Mouse (Mus musculus): ENCODE results near the gene Tmem121. TPM values are rescaled to one million over a fixed set of nuclear protein-coding genes. Genes with fewer than 3 reads are reported as not detected.

Gene Tmem121
- 10 to 100 TPM; 16.1 to 16.3 TPM for polyA plus RNA-seq (2012; fragmentation: generic; extraction: Trizol)

DNA sequence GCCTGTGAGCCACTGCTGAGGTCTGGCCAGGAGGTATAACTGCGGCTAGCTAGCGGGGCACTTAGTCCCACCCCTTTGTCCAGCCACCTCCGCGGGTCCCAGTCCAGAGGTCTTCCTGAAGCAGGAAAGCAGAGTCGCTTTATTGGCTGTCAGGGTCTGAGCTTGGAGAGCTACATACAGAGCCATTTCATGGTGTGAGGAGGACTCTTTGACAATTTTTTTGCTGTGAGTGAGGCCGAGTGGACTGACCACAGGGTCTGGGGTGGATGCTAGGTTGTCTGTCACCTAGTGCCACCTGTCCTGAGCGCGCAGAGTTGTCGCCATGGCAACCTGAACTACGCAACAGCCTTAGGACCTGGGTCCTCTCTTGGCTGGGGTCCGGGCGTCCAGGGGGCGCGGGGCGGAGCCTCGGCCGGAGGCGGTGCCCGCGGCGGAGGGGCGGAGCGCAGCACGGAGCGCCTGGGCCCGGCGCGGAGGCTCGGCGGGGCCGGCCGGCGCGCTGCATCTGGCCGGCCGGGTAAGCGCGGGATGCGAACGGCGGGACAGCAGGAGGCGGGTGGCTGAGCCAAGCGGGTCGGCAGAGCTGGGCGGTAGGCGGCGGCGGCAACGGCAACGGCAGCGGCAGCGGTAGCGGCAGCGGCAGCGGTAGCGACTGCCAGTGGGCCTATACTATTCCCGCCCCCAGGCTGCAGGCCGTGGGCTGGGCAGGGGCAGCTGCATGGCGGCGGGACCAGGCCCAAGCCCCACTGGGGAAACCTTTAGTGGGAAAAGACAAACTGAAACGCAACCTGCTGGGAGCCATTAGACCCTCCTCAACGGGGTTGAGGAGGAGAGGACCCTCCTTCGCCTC, at the start of gene Tmem121:
TSS of gene Tmem121 (plus strand) at position 489 of the 850 bp plus-strand sequence.

DNA sequence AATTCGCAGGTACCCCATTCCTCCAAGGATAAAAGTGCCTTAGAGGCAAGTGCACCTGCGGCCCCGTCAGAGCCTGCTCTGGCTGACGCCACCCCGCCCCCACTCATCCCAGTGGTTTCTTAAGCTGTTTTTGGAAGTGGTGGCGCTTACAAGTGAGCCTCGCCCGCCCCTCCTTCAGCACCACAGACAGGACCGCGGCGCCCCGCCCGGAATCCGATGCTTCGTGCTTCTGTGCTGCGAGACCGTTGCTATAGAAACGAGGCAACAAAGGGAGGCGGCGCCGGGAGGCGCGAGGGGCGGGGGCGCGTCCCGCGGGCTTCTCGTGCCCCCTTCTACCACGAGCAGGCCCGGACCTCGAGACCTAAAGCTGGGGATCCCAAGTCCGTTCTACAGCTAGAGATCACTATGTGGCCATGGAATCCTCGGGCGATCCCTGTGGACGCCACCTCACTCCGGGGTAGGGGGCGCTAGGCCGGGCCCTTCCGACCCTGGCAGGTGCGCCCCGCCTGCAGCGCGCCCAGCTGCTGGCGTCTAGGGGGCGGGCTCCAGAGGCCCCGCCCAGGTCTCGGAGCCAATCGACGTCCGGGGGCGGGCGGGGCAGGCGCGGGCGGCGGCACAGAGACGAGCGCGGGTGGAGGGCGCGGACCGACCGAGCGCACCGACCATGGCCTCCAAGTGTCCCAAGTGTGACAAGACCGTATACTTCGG, 45.7 kb upstream of the Tmem121 start, which contains the start of gene Crip2:
TSS of gene Crip2 (plus strand) at position 329 of the 708 bp plus-strand sequence.

DNA sequence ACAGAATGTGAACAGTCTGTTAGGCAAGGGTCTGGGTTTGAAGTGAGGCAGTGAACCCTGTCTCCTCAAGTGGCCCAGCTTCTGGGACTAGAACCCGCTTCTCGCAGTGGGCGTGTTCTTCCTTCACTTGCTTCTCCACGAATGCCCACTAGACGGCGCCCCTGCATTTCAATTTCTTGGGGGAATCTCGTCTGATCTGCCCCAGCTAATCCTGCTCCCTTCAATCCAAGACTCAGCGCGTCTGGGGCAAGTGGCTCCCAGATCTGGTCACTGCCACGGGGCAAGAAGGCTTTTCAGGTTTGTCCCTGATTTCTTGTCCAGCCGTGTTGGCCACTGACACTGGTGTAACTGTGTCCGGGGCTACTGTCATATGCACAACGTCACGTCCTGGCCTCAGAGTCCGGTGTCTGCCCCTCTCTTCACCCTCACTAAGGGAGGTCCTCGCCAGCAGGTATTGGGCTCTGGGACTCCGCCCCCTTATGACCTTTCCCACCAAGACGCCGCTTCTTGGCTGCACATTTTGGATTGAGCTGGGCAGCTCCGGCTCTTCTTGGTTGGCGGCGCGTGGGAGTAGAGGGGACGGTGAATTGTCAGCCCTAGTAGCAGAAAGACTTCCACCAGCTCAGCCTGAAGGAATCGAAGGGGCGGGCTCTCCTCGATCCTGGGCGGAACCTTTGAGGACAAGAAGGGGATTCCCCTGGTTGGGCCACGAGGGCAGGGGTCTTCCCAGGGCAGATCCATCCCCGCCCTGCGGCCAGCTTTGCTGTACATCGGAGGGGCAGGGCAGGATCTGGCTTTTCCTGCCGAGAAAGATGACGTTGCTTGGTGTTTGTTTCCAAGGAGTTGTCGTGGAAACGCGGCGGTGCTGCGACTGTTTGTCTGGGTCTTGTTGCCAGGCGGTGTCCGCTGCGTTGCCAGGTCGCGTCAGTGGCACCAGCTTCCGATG, 39.3 kb upstream of the Tmem121 start, which contains the start of gene Crip1:
TSS of gene Crip1 (plus strand) at position 205 of the 946 bp plus-strand sequence.

DNA sequence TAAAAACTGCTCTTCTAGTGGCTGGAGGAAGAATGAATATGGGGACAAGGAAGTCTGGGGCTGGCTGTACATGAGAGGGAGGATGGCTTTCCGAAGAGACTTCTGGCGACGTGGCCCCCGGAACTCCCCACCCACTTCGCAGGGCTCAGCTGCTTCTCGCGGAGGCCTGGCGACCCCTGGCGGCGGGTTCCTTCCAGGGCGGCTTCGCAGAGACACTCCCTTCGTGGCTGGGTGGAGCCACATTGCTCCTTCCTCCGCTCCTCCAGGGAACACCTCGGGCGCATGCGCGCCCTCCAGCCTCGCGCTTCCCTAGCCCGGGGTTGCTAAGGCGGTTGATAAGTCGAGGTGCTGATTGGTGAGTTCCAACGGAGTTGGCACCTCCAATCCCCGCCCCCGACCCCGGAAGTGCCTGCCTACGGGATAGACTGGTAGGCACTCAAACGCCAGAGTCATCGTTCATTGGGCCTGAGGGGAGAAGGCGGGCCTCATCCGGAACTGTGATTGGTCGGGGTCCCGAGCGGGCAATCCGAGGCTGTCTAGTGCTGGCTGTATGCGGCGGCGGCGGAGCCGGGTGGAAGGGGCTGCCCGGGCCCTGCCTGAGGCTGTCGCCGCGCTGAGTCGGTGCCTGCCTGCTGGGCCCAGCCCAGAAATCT, 29.7 kb upstream of the Tmem121 start, which contains the start of gene Tedc1:
TSS of gene Tedc1 (plus strand) at position 535 of the 653 bp plus-strand sequence.

Other genes starting within 250 kb of the Tmem121 start
- gene Nudt14, start 243.8 kb upstream of the Tmem121 start, polyA plus RNA-seq (2012; fragmentation: generic; extraction: Trizol) = 10 to 100 TPM; 19.1 to 31.0 TPM
- gene Btbd6, start 209.4 kb upstream of the Tmem121 start, polyA plus RNA-seq (2012; fragmentation: generic; extraction: Trizol) = 10 to 100 TPM; 15.2 to 19.6 TPM
- gene Brf1, start 185.2 kb upstream of the Tmem121 start, polyA plus RNA-seq (2012; fragmentation: generic; extraction: Trizol) = 10 to 100 TPM; 10.6 to 27.4 TPM
- gene Pacs2, start 171.4 kb upstream of the Tmem121 start, polyA plus RNA-seq (2012; fragmentation: generic; extraction: Trizol) = 10 to 100 TPM in 1 of 2 experiments, 1 to 10 TPM in 1; 10.0 to 24.7 TPM
- gene Tex22, start 111.4 kb upstream of the Tmem121 start, polyA plus RNA-seq (2012; fragmentation: generic; extraction: Trizol) = under 1 TPM; 0.04 to 0.11 TPM
- gene Mta1, start 87.7 kb upstream of the Tmem121 start, polyA plus RNA-seq (2012; fragmentation: generic; extraction: Trizol) = 10 to 100 TPM; 45.1 to 93.4 TPM
- gene Crip2, start 45.7 kb upstream of the Tmem121 start, polyA plus RNA-seq (2012; fragmentation: generic; extraction: Trizol) = 100 to 1,000 TPM; 109 to 124 TPM
- gene Crip1, start 39.6 kb upstream of the Tmem121 start, polyA plus RNA-seq (2012; fragmentation: generic; extraction: Trizol) = under 1 TPM; 0.02 to 0.45 TPM
- gene Tedc1, start 29.5 kb upstream of the Tmem121 start, polyA plus RNA-seq (2012; fragmentation: generic; extraction: Trizol) = 10 to 100 TPM; 10.6 to 10.8 TPM

All from C3H10T1/2 (cell line).